Mouse (Mus musculus) inflammation-experienced regulatory T-cells, adult 16 weeks (primary cell): ENCODE measurements around the gene Cd300c. TPM values are rescaled to one million over a fixed set of nuclear protein-coding genes. Genes with fewer than 3 reads are reported as not detected.

Experiments used
- polyA plus RNA-seq: library from polyadenylated mRNA; unstranded; fragments of 100-300 nt; shearing (Covaris generic); gene quantifications from one replicate; pipeline ENCODE4 v1.2.1, GENCODE M21; 2017

Cd300c gene
- not detected for polyA plus RNA-seq

DNA sequence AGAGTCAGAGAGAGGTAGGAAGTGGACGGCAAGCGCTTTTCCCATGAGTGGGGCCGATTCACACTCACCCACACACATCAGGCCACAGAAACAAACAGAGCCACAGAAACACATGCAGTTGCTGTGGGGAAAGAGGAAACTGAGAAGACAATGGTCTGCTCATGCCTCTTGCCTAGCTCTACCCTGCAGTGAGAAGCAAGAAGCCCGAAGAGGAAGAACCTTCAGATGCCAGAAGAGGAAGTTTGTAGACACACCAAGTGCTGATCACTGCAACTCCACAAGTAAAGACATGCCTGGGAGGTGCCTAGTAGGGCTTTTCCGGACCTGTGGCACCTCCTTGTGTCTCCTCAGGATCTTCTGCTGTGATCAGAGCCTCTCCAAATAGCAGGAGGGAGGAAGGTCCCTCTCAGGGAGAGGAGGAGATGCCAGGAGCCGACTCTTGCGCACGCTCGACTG lies at the start of gene Cd300c:
TSS of gene Cd300c (minus strand) at position 406 of the 456 bp plus-strand sequence.

GRCm38 (mm10) chr11:115016093-115016492 lies 47.1 kb upstream of the Cd300c start, which contains the start of gene Cd300ld2:
Cd300ld2 (minus strand) TSS chr11:115016193.

DNA sequence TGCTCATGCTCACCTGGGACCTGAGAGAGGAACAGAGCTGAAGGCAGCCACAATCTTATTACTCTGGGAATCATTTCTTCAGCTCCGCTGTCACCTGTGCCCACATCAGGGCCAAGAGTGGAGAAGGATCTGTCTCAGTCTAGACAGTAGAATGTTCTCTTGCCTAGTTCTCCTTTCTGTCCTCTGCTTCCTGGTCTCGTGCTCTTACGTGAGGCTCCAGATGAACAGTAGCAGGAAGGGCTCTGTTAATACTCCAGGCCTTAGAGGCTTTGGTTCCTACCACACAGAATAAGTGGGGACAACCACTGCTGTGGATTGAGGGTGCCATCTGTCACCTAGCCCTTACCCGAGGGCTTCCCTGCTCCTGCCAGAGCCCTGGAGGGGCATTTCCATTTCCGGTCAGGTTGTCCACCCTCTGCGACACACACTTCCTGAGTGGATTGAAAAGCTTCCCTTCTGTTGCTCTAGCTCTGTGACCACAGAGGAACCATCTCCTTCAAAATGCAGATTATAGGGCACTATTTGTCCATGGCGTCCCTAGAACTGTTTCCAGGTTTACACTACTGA lies 32.6 kb upstream of the Cd300c start, which contains the start of gene Cd300c2:
TSS of gene Cd300c2 (minus strand) at position 407 of the 567 bp plus-strand sequence.

DNA sequence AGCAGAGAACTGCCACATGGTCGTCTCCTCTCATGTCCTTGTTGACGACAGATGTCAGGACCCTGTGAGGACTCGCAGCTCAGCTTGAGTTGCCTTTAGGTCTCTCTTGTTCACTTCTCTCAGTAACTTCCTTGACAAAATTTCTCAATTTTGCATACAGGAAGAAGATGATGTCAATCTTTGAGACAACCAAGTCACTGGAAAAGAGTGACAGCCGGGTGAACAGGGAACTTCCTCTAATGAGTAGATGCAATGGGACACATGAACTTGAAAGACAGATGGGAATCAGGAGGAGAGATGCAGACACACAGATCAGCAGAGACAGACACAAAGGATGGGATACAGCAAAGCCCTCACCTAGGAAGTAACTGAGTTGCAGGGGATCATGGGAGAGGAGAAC lies 20.8 kb upstream of the Cd300c start, which contains the start of gene Cd300ld:
TSS of gene Cd300ld (minus strand) at position 130 of the 400 bp plus-strand sequence.

GRCm38 (mm10) chr11:114934144-114934543 lies 34.8 kb downstream of the Cd300c start, which contains the start of gene Cd300lb:
Cd300lb (minus strand) TSS chr11:114934386.

Other genes starting within 250 kb of the Cd300c start
- gene Dnaic2, start 241.7 kb downstream of the Cd300c start, polyA plus RNA-seq, result not detected
- gene Kif19a, start 203.8 kb downstream of the Cd300c start, polyA plus RNA-seq, result 0.15 TPM
- gene Btbd17, start 173.2 kb downstream of the Cd300c start, polyA plus RNA-seq, result not detected
- gene Gpr142, start 170.2 kb downstream of the Cd300c start, polyA plus RNA-seq, result not detected
- gene Gprc5c, start 118.0 kb downstream of the Cd300c start, polyA plus RNA-seq, result 0.20 TPM
- gene Cd300a, start 79.1 kb downstream of the Cd300c start, polyA plus RNA-seq, result 1.3 TPM
- 0.32 TPM for gene Cd300lb, start 34.8 kb downstream of the Cd300c start, polyA plus RNA-seq
- 0.79 TPM for gene Cd300ld, start 20.8 kb upstream of the Cd300c start, polyA plus RNA-seq
- 1.5 TPM for gene Cd300c2, start 32.7 kb upstream of the Cd300c start, polyA plus RNA-seq
- gene Cd300ld2, start 47.0 kb upstream of the Cd300c start, polyA plus RNA-seq, result not detected
- gene Cd300ld4, start 57.9 kb upstream of the Cd300c start, polyA plus RNA-seq, result not detected
- gene Cd300ld5, start 68.6 kb upstream of the Cd300c start, polyA plus RNA-seq, result not detected
- gene Cd300ld3, start 79.3 kb upstream of the Cd300c start, polyA plus RNA-seq, result not detected
- gene Cd300e, start 93.0 kb upstream of the Cd300c start, polyA plus RNA-seq, result 1.2 TPM
- 248 TPM for gene Rab37, start 122.3 kb upstream of the Cd300c start, polyA plus RNA-seq
- gene Cd300lf, start 164.8 kb upstream of the Cd300c start, polyA plus RNA-seq, result 2.1 TPM
- gene Slc9a3r1, start 194.2 kb upstream of the Cd300c start, polyA plus RNA-seq, result 595 TPM
- gene Tmem104, start 218.3 kb upstream of the Cd300c start, polyA plus RNA-seq, result 18.1 TPM
- 15.8 TPM for gene Nat9, start 218.7 kb upstream of the Cd300c start, polyA plus RNA-seq